Mouse (Mus musculus): ENCODE measurements at regions not wholly inside any gene's neighbourhood (a gene's known extent, or its start where the extent isn't known, plus 50 kb on each side); places are given as distances from the start of the nearest gene placed in this dataset.
A peak's percentile ranks its signal among the peaks of the same experiment; 100 is the strongest.

GRCm38 (mm10) chr4:29525051-29525450 is 712.1 kb downstream of the Epha7 start:
- intact Hi-C loops (cut with DNase I): no loop called here
- DNase-seq (ENCODE audit: low spot score in 2 of 2): no peak

- intact Hi-C loops (cut with DNase I): no loop called here
- peak; percentile 85 to 89 for DNase-seq (ENCODE audit: low spot score in 2 of 2)
Measured at GRCm38 (mm10) chr4:29525769-29526658, 713.1 kb downstream of the Epha7 start.

Data from left cerebral cortex, postnatal 14 days (tissue).